Mouse (Mus musculus) limb, embryonic 11.5 days (tissue): ENCODE data around the gene Acyp2. TPM values are rescaled to one million over a fixed set of nuclear protein-coding genes. Genes with fewer than 3 reads are reported as not detected.

ENCODE experiments used
- ATAC-seq: fragments of 200-750 bp; cut with Nextera tagmentation; 2 replicates; pipeline ENCODE4 v1.8.0; 2017; ENCODE audit warnings: low read depth; ENCODE audit not compliant: insufficient number of reproducible peaks, low FRiP score, low TSS enrichment
- DNase-seq: peaks from one replicate; pipeline ENCODE4 v3.0.0-alpha.2; 2015; ENCODE audit warnings: low spot score
- H3K27ac ChIP-seq: fragments of 300-500 bp; sonication (generic); replicated peaks from 2 replicates; pipeline ENCODE4 v1.5.1; 2014; ENCODE audit warnings: low read depth, mild to moderate bottlenecking, low read length
- H3K27me3 ChIP-seq: fragments of 300-500 bp; sonication (generic); 2 replicates; pipeline ENCODE4 v1.6.1; 2014; ENCODE audit warnings: mild to moderate bottlenecking, low read length, mixed read lengths; ENCODE audit not compliant: control insufficient read depth, insufficient read depth
- H3K36me3 ChIP-seq: fragments of 300-500 bp; sonication (generic); 2 replicates; pipeline ENCODE4 v1.6.1; 2014; ENCODE audit warnings: mild to moderate bottlenecking, low read length, moderate library complexity, mixed read lengths; ENCODE audit not compliant: control insufficient read depth, insufficient read depth
- H3K4me1 ChIP-seq: fragments of 300-500 bp; sonication (generic); 2 replicates; pipeline ENCODE4 v1.6.1; 2014; ENCODE audit warnings: low read length, mixed read lengths; ENCODE audit not compliant: control insufficient read depth, insufficient read depth
- H3K4me2 ChIP-seq: fragments of 300-500 bp; sonication (generic); 2 replicates; pipeline ENCODE4 v1.6.1; 2014; ENCODE audit warnings: low read depth, mild to moderate bottlenecking, moderate library complexity; ENCODE audit not compliant: severe bottlenecking
- H3K4me3 ChIP-seq: fragments of 300-500 bp; sonication (generic); 2 replicates; pipeline ENCODE4 v1.5.1; 2014; ENCODE audit warnings: low read depth, low read length
- H3K9ac ChIP-seq: fragments of 300-500 bp; sonication (generic); 2 replicates; pipeline ENCODE4 v1.6.1; 2014; ENCODE audit warnings: mild to moderate bottlenecking, low read length
- H3K9me3 ChIP-seq: fragments of 300-500 bp; sonication (generic); 2 replicates; pipeline ENCODE4 v1.6.1; 2016; ENCODE audit warnings: low read length; ENCODE audit not compliant: control insufficient read depth
- WGBS: fragments of 180-500 bp; shearing (Covaris S2); extraction: QIAGEN DNeasy Blood & Tissue Kit; methylation state at CpG from one replicate; pipeline ENCODE4 v1.1.7; 2014; 5-methylcytosine and 5-hydroxymethylcytosine counted together
- polyA plus RNA-seq: library from polyadenylated mRNA; unstranded; fragments of >200 nt; fragmentation: Nextera tagmentation; extraction: Ambion mirVana; gene quantifications from 2 replicates; pipeline ENCODE4 v1.2.1, GENCODE M21; 2014

Acyp2 gene
- polyA plus RNA-seq, 1 experiment from 2014 or later: 6.2 TPM

DNA sequence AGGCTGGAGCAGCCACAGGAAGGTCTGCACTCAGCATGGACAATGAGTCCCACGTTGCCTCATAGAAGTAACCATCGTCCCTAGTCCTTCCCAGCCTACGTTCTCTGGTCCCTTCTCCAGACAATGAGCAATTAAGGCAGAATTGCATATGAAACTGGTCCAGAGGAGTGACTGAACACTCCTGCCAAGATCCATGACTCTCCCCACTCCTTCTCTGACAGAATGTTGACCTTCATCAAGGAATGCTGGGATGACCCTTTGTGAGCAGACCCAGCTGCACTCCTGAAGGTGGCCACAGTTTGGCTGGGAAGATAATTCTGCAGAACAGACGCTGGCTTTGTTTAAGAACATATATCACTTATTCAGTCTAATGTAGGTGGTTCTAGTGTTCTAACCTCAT lies 166.1 kb downstream of the Acyp2 start:
- 87% methylated on average over 4 of the region's 4 CpGs for WGBS
- H3K36me3 ChIP-seq: no peaks in the 10 kb centered on the region
- ATAC-seq: no peak

DNA sequence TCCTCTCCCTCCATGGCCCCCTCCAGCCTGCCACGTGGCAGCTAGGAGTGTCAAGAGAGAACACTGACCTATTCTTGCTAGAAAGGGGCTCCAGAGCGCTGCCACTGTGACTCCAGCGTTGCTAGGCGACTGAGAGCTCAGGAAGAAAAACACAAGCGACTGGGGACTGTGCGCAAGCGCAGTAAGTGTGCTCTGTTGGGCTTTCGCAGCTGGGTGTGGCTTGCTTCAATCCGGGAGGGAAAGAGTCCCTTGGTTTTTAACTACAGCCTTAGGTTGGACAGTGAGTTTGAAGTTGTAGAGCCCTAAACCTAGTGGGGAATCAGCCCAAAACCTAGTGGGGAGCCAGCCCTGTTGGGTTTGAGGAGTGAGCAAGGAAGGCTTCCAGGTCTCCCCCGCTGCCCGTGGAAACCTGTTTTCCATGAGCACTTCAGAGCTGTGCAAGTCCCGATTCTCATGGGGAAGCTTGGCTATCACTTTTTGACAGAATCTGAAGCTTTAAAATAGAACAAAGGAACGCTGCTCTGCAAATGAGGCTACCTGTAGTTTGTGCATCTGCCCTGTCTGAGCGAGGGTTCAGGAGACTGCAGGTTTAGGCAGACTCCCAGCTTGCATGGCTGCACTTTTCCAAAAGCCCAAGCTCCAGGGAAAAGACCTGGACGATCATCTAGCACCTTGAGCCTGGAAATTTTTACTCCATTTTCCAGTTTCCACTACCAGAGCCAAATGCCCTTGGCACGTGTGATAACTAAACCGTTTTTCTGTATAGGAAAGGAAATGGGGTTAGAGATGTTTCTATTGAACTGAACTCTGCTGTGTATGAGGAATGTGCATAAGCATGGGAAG lies 177.4 kb downstream of the Acyp2 start, which contains the start of gene 4930505A04Rik:
Gene 4930505A04Rik, minus strand, starts transcription at position 77 of the 843 bp plus-strand sequence.
- Histone ChIP-seq H3K4me2 (peak within 1 kb of the TSS; percentile 71), H3K4me1 (no peaks in the 10 kb centered on the region), H3K9ac (peak within 1 kb of the TSS; percentile 75), H3K27ac (no peak within 1 kb of the TSS), H3K36me3 (no peaks in the 10 kb centered on the region), H3K4me3 (peak within 1 kb of the TSS; percentile 31), H3K27me3 (no peaks in the 10 kb centered on the region), H3K9me3 (no peaks in the 10 kb centered on the region)
- 12% methylated on average over 17 of the region's 17 CpGs for whole genome bisulfite sequencing
- ATAC-seq (peak; percentile 98), DNase-seq (peak; percentile 91)

More for the DNA sequence above, 166.1 kb downstream of the Acyp2 start:
- H3K9ac ChIP-seq: no peak overlapping the region
- H3K4me2 ChIP-seq: no peak overlapping the region
- no peaks in the 10 kb centered on the region for H3K27me3 ChIP-seq
- H3K27ac ChIP-seq: no peak overlapping the region
- no peaks in the 10 kb centered on the region for H3K4me1 ChIP-seq
- no peak overlapping the region for H3K4me3 ChIP-seq
- no peak for DNase-seq
- H3K9me3 ChIP-seq: no peaks in the 10 kb centered on the region

DNA sequence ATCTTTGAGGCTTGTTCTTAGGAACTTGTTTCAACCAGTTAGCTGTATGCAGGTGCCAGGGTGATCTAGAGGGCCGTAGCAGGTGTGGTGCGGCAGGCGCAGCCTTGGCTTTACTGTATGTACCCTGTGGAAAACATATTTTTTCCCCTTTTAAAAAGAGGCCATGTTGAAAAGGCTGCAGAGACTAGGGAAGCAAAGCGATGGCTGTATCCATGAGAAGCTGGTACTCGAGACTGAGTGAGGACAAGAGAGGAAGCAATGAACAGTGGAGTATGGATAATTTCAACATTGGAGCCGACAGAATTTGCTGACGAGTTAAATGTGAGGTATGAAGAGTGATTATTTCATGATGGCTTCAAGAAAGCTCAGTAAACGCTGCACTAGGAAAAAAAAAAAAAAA lies 178.2 kb downstream of the Acyp2 start:
- no peaks in the 10 kb centered on the region for H3K4me1 ChIP-seq
- WGBS: 78% methylated on average over 8 of the region's 8 CpGs
- H3K4me2 ChIP-seq: no peak overlapping the region
- H3K9me3 ChIP-seq: no peaks in the 10 kb centered on the region
- no peak overlapping the region for H3K27ac ChIP-seq
- no peak overlapping the region for H3K4me3 ChIP-seq
- no peaks in the 10 kb centered on the region for H3K27me3 ChIP-seq
- H3K9ac ChIP-seq: no peak overlapping the region
- H3K36me3 ChIP-seq: no peaks in the 10 kb centered on the region
- DNase-seq: no peak
- ATAC-seq: no peak

Other genes starting within 250 kb of the Acyp2 start
- not detected in 2 replicates for gene 4930505A04Rik, start 177.8 kb downstream of the Acyp2 start, polyA plus RNA-seq
- gene Psme4, start 122.1 kb upstream of the Acyp2 start, polyA plus RNA-seq: 36.5 and 36.9 TPM in 2 replicates
- 0.52 and 0.56 TPM in 2 replicates for gene Gpr75, start 235.8 kb upstream of the Acyp2 start, polyA plus RNA-seq
- gene Asb3, start 235.8 kb upstream of the Acyp2 start, polyA plus RNA-seq: 31.2 and 31.9 TPM in 2 replicates